Mouse (Mus musculus) G1E (cell line): Measurements from ENCODE around the gene Cpne8. TPM values are rescaled to one million over a fixed set of nuclear protein-coding genes. Genes with fewer than 3 reads are reported as not detected.

Experiments
- ATAC-seq: 2 replicates; pipeline ENCODE4 v1.8.0; 2016; ENCODE audit warnings: mild to moderate bottlenecking; ENCODE audit not compliant: insufficient number of reproducible peaks, poor library complexity, low FRiP score, severe bottlenecking; ENCODE audit errors: extremely low read depth
- DNase-seq: peaks from one replicate; pipeline ENCODE4 v3.0.0; 2012; ENCODE audit warnings: low spot score
- H3K27me3 ChIP-seq: 2 replicates; pipeline ENCODE4 v1.6.1; 2012; ENCODE audit warnings: mild to moderate bottlenecking, low read length, inconsistent platforms; ENCODE audit not compliant: insufficient read depth
- H3K36me3 ChIP-seq: replicated peaks from 2 replicates; pipeline ENCODE3; 2012; ENCODE audit warnings: mild to moderate bottlenecking, inconsistent platforms
- H3K4me1 ChIP-seq: 2 replicates; pipeline ENCODE4 v1.6.1; 2012; ENCODE audit warnings: low read depth, low read length, inconsistent platforms, mixed read lengths; ENCODE audit not compliant: insufficient read depth
- H3K4me3 ChIP-seq: 2 replicates; pipeline ENCODE4 v1.5.1; 2012; ENCODE audit warnings: low read depth, mild to moderate bottlenecking, inconsistent platforms, low read length, moderate library complexity, mixed read lengths
- H3K9me3 ChIP-seq: replicated peaks from 2 replicates; pipeline ENCODE4 v1.6.1; 2012; ENCODE audit warnings: inconsistent platforms
- CTCF ChIP-seq: IDR thresholded peaks from 2 replicates; pipeline ENCODE4 v1.5.1; 2012; ENCODE audit warnings: low read depth, low read length, inconsistent platforms, mixed read lengths
- GATA1 ChIP-seq: IDR thresholded peaks from 2 replicates; pipeline ENCODE4 v1.6.1; 2012; ENCODE audit warnings: borderline replicate concordance, low read length, inconsistent platforms, mixed read lengths
- GATA2 ChIP-seq: IDR thresholded peaks from 2 replicates; pipeline ENCODE4 v1.6.1; 2012; ENCODE audit warnings: low read depth, low read length, inconsistent platforms, borderline replicate concordance
- POLR2AphosphoS5 ChIP-seq: IDR thresholded peaks from 2 replicates; pipeline ENCODE4 v1.6.1; 2012; ENCODE audit warnings: low read depth, low read length, inconsistent platforms; ENCODE audit not compliant: insufficient replicate concordance
- TAL1 ChIP-seq: conservative IDR thresholded peaks from 2 replicates; pipeline ENCODE4 v1.6.1; 2012; ENCODE audit warnings: low read depth, low read length, inconsistent platforms, mixed read lengths
- polyA plus RNA-seq: library from polyadenylated mRNA; stranded (reverse); fragments of >175 nt; gene quantifications from 2 replicates; pipeline ENCODE4 v1.2.3, GENCODE M21; 2012
- total RNA-seq, 2 experiments: library from RNA; stranded (forward) in 1 of 2; stranded (reverse) in 1 of 2; fragments of 200-1000 nt in 1 of 2; fragments of >200 nt in 1 of 2; fragmentation: Nextera tagmentation in 1 of 2; gene quantifications; 2 replicates each; pipeline ENCODE4 v1.2.3; 2014 to 2017

Cpne8 gene
- total and polyA plus RNA-seq, 3 experiments: 0.05 TPM; not detected in 2

- ATAC-seq: no peak
- Histone ChIP-seq H3K4me1 (no peaks in the 10 kb centered on the region), H3K9me3 (peaks cover 37% of the 10 kb centered on the region), H3K4me3 (no peak overlapping the region), H3K36me3 (no peaks in the 10 kb centered on the region), H3K27me3 (no peaks in the 10 kb centered on the region)
- TF ChIP-seq CTCF (no peak), TAL1 (no peak)
- no peak for DNase-seq
These were observed 738 bp upstream of the Cpne8 start for GRCm38 (mm10) chr15:90679760-90680579.

GRCm38 (mm10) chr15:90678488-90678887 lies 744 bp downstream of the Cpne8 start:
- no peaks in the 10 kb centered on the region for H3K36me3 ChIP-seq
- no peaks in the 10 kb centered on the region for H3K4me1 ChIP-seq
- no peaks in the 10 kb centered on the region for H3K27me3 ChIP-seq
- TF ChIP-seq GATA2: no peak
- ATAC-seq (no peak), DNase-seq (no peak)
- H3K4me3 ChIP-seq: no peak overlapping the region
- peaks cover 38% of the 10 kb centered on the region for H3K9me3 ChIP-seq

GRCm38 (mm10) chr15:90669494-90669893 lies 9.7 kb downstream of the Cpne8 start:
- Histone ChIP-seq H3K4me1 (no peaks in the 10 kb centered on the region), H3K36me3 (no peaks in the 10 kb centered on the region), H3K9me3 (peaks cover 34% of the 10 kb centered on the region), H3K27me3 (no peaks in the 10 kb centered on the region), H3K4me3 (no peak overlapping the region)
- DNase-seq: no peak
- TF ChIP-seq TAL1 (no peak), GATA1 (no peak), POLR2AphosphoS5 (no peak), CTCF (no peak)
- no peak for ATAC-seq

GRCm38 (mm10) chr15:90666893-90667292 lies 12.3 kb downstream of the Cpne8 start:
- H3K4me3 ChIP-seq: no peak overlapping the region
- ATAC-seq: no peak
- TF ChIP-seq CTCF (no peak), POLR2AphosphoS5 (no peak), TAL1 (no peak), GATA2 (no peak)

GRCm38 (mm10) chr15:90664615-90665014 lies 14.6 kb downstream of the Cpne8 start:
- H3K27me3 ChIP-seq: no peaks in the 10 kb centered on the region
- TF ChIP-seq TAL1 (no peak), POLR2AphosphoS5 (no peak), GATA2 (no peak), GATA1 (no peak), CTCF (no peak)
- DNase-seq (no peak), ATAC-seq (no peak)
- H3K9me3 ChIP-seq: peaks cover 47% of the 10 kb centered on the region
- H3K4me1 ChIP-seq: no peaks in the 10 kb centered on the region
- H3K4me3 ChIP-seq: no peak overlapping the region
- no peaks in the 10 kb centered on the region for H3K36me3 ChIP-seq

More at GRCm38 (mm10) chr15:90666893-90667292, 12.3 kb downstream of the Cpne8 start:
- Histone ChIP-seq H3K4me1 (no peaks in the 10 kb centered on the region), H3K27me3 (no peaks in the 10 kb centered on the region), H3K9me3 (peaks cover 41% of the 10 kb centered on the region), H3K36me3 (no peaks in the 10 kb centered on the region)
- no peak for DNase-seq

- Histone ChIP-seq H3K36me3 (no peaks in the 10 kb centered on the region), H3K9me3 (peaks cover 43% of the 10 kb centered on the region), H3K27me3 (no peaks in the 10 kb centered on the region), H3K4me3 (no peak overlapping the region), H3K4me1 (no peaks in the 10 kb centered on the region)
- TF ChIP-seq POLR2AphosphoS5 (no peak), GATA2 (no peak), CTCF (no peak), GATA1 (no peak), TAL1 (no peak)
- DNase-seq: no peak
- ATAC-seq: no peak
These were observed 15.6 kb downstream of the Cpne8 start for GRCm38 (mm10) chr15:90663631-90664030.

- no peak overlapping the region for H3K4me3 ChIP-seq
- DNase-seq (no peak), ATAC-seq (no peak)
- no peaks in the 10 kb centered on the region for H3K27me3 ChIP-seq
- H3K9me3 ChIP-seq: peaks cover 34% of the 10 kb centered on the region
- H3K36me3 ChIP-seq: no peaks in the 10 kb centered on the region
- no peak for TF ChIP-seq GATA1
- no peak for TF ChIP-seq TAL1
- no peak for TF ChIP-seq GATA2
- TF ChIP-seq POLR2AphosphoS5: no peak
- TF ChIP-seq CTCF: no peak
- no peaks in the 10 kb centered on the region for H3K4me1 ChIP-seq
These were observed 18.5 kb downstream of the Cpne8 start for GRCm38 (mm10) chr15:90660723-90661122.
